Mouse (Mus musculus): Measurements from ENCODE around the gene Tldc2. TPM values are rescaled to one million over a fixed set of nuclear protein-coding genes. Genes with fewer than 3 reads are reported as not detected.

Gene Tldc2
- polyA plus RNA-seq, 1 experiment: not detected

GRCm38 (mm10) chr2:157145173-157145572 lies 58.3 kb downstream of the Tldc2 start:
- Histone ChIP-seq H3K4me3 (no peak overlapping the region), H3ac (ENCODE audit: control insufficient read depth, insufficient read length) (no peak overlapping the region), H3K27me3 (ENCODE audit: control insufficient read depth, insufficient read depth, insufficient read length) (no peaks in the 10 kb centered on the region), H3K79me2 (ENCODE audit: control insufficient read depth, insufficient read depth) (no peaks in the 10 kb centered on the region), H3K4me2 (ENCODE audit: low read depth) (no peak overlapping the region), H3K36me3 (ENCODE audit: control insufficient read depth, insufficient read depth) (peaks cover 5% of the 10 kb centered on the region)
- TF ChIP-seq MYOG (IDR thresholded peaks at IDR 0.05; ENCODE audit: control insufficient read depth in 1 of 3, insufficient read depth in 1 of 3, insufficient read length in 2 of 3, low read depth in 2 of 3) (no peak), SRF (IDR thresholded peaks at IDR 0.05; ENCODE audit: control insufficient read depth, insufficient read length, low read depth) (no peak), CEBPB (IDR thresholded peaks at IDR 0.05; ENCODE audit: insufficient read depth, poor library complexity, severe bottlenecking) (no peak), POLR2AphosphoS2 (IDR thresholded peaks at IDR 0.05; ENCODE audit: insufficient read length, low read depth) (no peak), TCF3 (IDR thresholded peaks at IDR 0.05; ENCODE audit: insufficient read length, low read depth) (no peak)

Other genes with a start within 250 kb of the Tldc2 start
- gene Tgif2, start 247.0 kb upstream of the Tldc2 start, polyA plus RNA-seq (2012; fragmentation: generic; extraction: Trizol): 11.2 TPM
- gene 4930518I15Rik, start 229.1 kb upstream of the Tldc2 start, polyA plus RNA-seq (2012; fragmentation: generic; extraction: Trizol): 0.26 TPM
- gene Rab5if, start 223.9 kb upstream of the Tldc2 start, polyA plus RNA-seq (2012; fragmentation: generic; extraction: Trizol): 191 TPM
- 0.18 TPM for gene Sla2, start 199.9 kb upstream of the Tldc2 start, polyA plus RNA-seq (2012; fragmentation: generic; extraction: Trizol)
- 34.0 TPM for gene Ndrg3, start 95.0 kb upstream of the Tldc2 start, polyA plus RNA-seq (2012; fragmentation: generic; extraction: Trizol)
- gene Dsn1, start 79.9 kb upstream of the Tldc2 start, polyA plus RNA-seq (2012; fragmentation: generic; extraction: Trizol): 4.8 TPM
- 11.9 TPM for gene Soga1, start 7.8 kb upstream of the Tldc2 start, polyA plus RNA-seq (2012; fragmentation: generic; extraction: Trizol)
- gene Samhd1, start 48.2 kb downstream of the Tldc2 start, polyA plus RNA-seq (2012; fragmentation: generic; extraction: Trizol): 14.0 TPM
- 4.1 TPM for gene Rbl1, start 117.5 kb downstream of the Tldc2 start, polyA plus RNA-seq (2012; fragmentation: generic; extraction: Trizol)
- 203 TPM for gene Rpn2, start 192.0 kb downstream of the Tldc2 start, polyA plus RNA-seq (2012; fragmentation: generic; extraction: Trizol)
- gene Mroh8, start 192.5 kb downstream of the Tldc2 start, polyA plus RNA-seq (2012; fragmentation: generic; extraction: Trizol): 0.10 TPM